Mouse (Mus musculus) stomach, embryonic 16.5 days (tissue): ENCODE measurements around the gene Mroh2a. TPM values are rescaled to one million over a fixed set of nuclear protein-coding genes. Genes with fewer than 3 reads are reported as not detected.
A peak's percentile ranks its signal among the peaks of the same experiment; 100 is the strongest.

Experiments
- ATAC-seq: fragments of 200-750 bp; cut with Nextera tagmentation; 2 replicates; pipeline ENCODE4 v1.8.0; 2017; ENCODE audit warnings: moderate number of reproducible peaks, moderate TSS enrichment; ENCODE audit not compliant: insufficient read depth, low FRiP score
- H3K27ac ChIP-seq: fragments of 300-500 bp; sonication (generic); 2 replicates; pipeline ENCODE4 v1.5.1; 2014; ENCODE audit warnings: low read length
- H3K27me3 ChIP-seq: fragments of 300-500 bp; sonication (generic); 2 replicates; pipeline ENCODE4 v1.6.1; 2014; ENCODE audit warnings: low read length, control low read depth, mixed read lengths; ENCODE audit not compliant: control insufficient read depth, insufficient read depth
- H3K36me3 ChIP-seq: fragments of 300-500 bp; sonication (generic); 2 replicates; pipeline ENCODE4 v1.6.1; 2014; ENCODE audit warnings: low read length; ENCODE audit not compliant: control insufficient read depth, insufficient read depth
- H3K4me1 ChIP-seq: fragments of 300-500 bp; sonication (generic); 2 replicates; pipeline ENCODE4 v1.6.1; 2014; ENCODE audit warnings: low read length, control low read depth, mixed read lengths; ENCODE audit not compliant: control insufficient read depth, insufficient read depth
- H3K4me2 ChIP-seq: fragments of 300-500 bp; sonication (generic); 2 replicates; pipeline ENCODE4 v1.6.1; 2014; ENCODE audit warnings: low read depth, low read length, mixed read lengths
- H3K4me3 ChIP-seq: fragments of 300-500 bp; sonication (generic); replicated peaks from 2 replicates; pipeline ENCODE4 v1.5.1; 2014; ENCODE audit warnings: mild to moderate bottlenecking, low read length
- H3K9ac ChIP-seq: fragments of 300-500 bp; sonication (generic); 2 replicates; pipeline ENCODE4 v1.6.1; 2014; ENCODE audit warnings: low read length
- H3K9me3 ChIP-seq: fragments of 300-500 bp; sonication (generic); replicated peaks from 2 replicates; pipeline ENCODE4 v1.6.1; 2016; ENCODE audit warnings: low read length, control low read depth; ENCODE audit not compliant: control insufficient read depth
- WGBS: fragments of 180-500 bp; shearing (Covaris S2); extraction: QIAGEN DNeasy Blood & Tissue Kit; methylation state at CpG from one replicate; pipeline ENCODE4 v1.1.7; 2014; 5-methylcytosine and 5-hydroxymethylcytosine counted together
- polyA plus RNA-seq: library from polyadenylated mRNA; unstranded; fragments of >200 nt; fragmentation: Nextera tagmentation; extraction: Ambion mirVana; gene quantifications from 2 replicates; pipeline ENCODE4 v1.2.1, GENCODE M21; 2015

The Mroh2a gene
- polyA plus RNA-seq, 1 experiment from 2014 or later, result 1.6 TPM

DNA sequence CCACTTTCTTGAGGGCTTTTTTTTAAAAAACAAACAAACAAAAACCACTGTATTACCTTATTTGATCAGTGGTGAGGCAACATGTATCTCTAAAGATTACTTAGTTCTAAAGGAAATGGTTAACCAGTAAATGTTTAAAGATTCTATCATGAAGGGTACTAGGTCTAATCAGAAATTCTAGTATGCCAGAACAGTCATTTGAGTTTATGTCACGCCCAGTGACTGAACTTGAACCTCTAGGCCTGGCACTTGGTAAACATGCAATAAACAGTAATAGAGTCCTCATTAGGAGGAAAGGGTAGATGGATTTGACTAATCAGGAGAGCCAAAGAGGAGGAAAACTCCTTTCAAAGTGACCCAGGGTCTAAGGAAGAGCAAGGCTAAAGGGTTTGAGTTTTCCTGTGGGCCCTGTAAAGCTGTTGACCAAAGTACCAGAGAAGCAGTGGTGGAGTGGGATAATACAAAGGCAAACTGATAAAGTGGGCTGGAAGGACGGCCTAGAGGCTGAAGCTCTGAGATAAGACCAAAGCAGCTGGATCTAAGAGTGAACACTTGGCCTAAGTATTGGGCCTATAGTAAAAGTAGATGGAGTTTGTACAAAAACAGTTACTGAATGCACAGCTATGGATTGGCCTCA is 19.8 kb upstream of the Mroh2a start:
- no peaks in the 10 kb centered on the region for H3K36me3 ChIP-seq
- no peak overlapping the region for H3K9ac ChIP-seq
- ATAC-seq, result no peak
- WGBS, result 71% methylated on average over 2 of the region's 2 CpGs
- no peak overlapping the region for H3K4me3 ChIP-seq
- no peak overlapping the region for H3K27ac ChIP-seq
- peaks cover 6% of the 10 kb centered on the region; the same call in 1 of the 2 replicates for H3K4me1 ChIP-seq
- H3K27me3 ChIP-seq, result no peaks in the 10 kb centered on the region
- H3K4me2 ChIP-seq, result no peak overlapping the region
- H3K9me3 ChIP-seq, result peaks cover 7% of the 10 kb centered on the region

DNA sequence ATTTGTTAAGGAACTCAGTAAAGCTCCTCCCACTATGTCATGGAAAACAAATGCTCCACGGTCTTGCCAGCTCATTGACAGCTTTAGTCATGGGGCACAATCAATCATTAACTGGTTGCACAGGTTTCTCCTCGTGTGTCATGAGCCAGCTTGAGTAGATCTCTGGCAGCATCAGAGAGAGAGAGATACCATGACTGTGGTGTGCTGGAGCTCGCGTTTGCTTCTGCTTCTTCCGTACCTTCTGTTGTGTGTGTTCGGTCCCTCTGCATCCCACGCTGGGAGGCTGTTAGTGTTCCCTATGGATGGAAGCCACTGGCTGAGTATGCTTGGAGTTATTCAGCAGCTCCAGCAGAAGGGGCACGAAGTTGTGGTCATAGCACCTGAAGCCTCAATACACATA is 15.0 kb upstream of the Mroh2a start, which contains the start of gene Ugt1a1:
Ugt1a1 (plus strand) TSS at position 148 of the 400 bp plus-strand sequence.
- ATAC-seq, result peak; percentile 12
- H3K9ac ChIP-seq, result no peak within 1 kb of the TSS
- no peaks in the 10 kb centered on the region for H3K4me1 ChIP-seq
- H3K36me3 ChIP-seq, result no peaks in the 10 kb centered on the region
- H3K27me3 ChIP-seq, result no peaks in the 10 kb centered on the region
- no peak within 1 kb of the TSS for H3K4me3 ChIP-seq
- H3K9me3 ChIP-seq, result peaks cover 49% of the 10 kb centered on the region
- WGBS, result 64% methylated on average over 8 of the region's 8 CpGs
- no peak within 1 kb of the TSS for H3K4me2 ChIP-seq
- no peak within 1 kb of the TSS for H3K27ac ChIP-seq

DNA sequence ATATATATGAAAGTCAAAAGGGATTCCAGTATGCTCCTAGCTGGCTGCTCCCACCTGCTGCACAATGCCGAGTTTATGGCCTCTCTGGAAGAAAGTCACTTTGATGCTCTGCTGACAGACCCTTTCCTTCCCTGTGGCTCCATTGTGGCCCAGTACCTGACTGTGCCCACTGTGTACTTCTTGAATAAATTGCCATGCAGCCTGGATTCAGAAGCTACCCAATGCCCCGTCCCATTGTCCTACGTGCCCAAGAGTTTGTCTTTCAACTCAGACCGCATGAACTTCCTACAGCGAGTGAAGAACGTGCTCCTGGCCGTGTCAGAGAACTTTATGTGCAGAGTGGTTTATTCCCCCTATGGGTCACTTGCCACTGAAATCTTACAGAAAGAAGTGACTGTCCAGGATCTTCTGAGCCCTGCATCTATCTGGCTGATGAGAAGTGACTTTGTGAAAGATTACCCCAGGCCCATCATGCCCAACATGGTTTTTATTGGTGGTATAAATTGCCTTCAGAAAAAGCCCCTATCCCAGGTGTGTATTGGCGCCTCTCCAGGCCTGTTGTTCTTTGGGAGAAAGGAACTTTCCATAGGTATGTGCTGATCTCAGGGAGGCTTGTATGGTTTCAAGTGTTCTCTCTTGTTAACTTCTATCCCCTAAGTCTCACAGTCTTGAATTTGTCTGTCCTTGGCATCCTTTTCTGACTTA is 14.3 kb upstream of the Mroh2a start:
- Histone ChIP-seq H3K9ac (no peak overlapping the region), H3K27me3 (no peaks in the 10 kb centered on the region), H3K36me3 (no peaks in the 10 kb centered on the region), H3K4me2 (no peak overlapping the region), H3K27ac (no peak overlapping the region), H3K9me3 (peaks cover 56% of the 10 kb centered on the region), H3K4me1 (no peaks in the 10 kb centered on the region), H3K4me3 (no peak overlapping the region)
- ATAC-seq, result 0 out of 2 replicates have a peak, but pooled peaks have one; percentile 15
- WGBS, result 60% methylated on average over 8 of the region's 8 CpGs

DNA sequence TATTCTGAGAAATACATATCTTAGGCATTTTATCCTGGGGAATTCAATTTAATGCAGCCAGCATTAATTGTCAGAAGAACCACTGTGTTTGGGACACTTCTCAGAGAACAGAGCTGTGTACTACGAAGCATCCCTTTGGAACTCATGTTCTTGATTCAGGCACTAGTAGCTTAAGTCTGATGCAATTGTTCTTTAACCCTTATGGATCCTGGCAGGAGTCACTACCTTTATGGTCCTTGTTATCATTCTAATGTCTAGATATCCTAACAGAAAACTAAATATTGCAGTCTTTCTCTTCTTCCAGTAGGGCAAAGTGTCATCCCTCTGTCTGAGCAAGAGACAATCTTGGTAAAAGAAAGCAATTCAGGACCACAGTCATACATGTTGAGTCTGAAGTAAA is 13.7 kb upstream of the Mroh2a start:
- H3K27ac ChIP-seq, result no peak overlapping the region
- H3K36me3 ChIP-seq, result no peaks in the 10 kb centered on the region
- no peaks in the 10 kb centered on the region for H3K4me1 ChIP-seq
- H3K27me3 ChIP-seq, result no peaks in the 10 kb centered on the region
- WGBS, result 78% methylated on average over 1 of the region's 1 CpGs
- no peak overlapping the region for H3K9ac ChIP-seq
- H3K4me2 ChIP-seq, result no peak overlapping the region
- no peak for ATAC-seq
- peaks cover 58% of the 10 kb centered on the region for H3K9me3 ChIP-seq
- no peak overlapping the region for H3K4me3 ChIP-seq

DNA sequence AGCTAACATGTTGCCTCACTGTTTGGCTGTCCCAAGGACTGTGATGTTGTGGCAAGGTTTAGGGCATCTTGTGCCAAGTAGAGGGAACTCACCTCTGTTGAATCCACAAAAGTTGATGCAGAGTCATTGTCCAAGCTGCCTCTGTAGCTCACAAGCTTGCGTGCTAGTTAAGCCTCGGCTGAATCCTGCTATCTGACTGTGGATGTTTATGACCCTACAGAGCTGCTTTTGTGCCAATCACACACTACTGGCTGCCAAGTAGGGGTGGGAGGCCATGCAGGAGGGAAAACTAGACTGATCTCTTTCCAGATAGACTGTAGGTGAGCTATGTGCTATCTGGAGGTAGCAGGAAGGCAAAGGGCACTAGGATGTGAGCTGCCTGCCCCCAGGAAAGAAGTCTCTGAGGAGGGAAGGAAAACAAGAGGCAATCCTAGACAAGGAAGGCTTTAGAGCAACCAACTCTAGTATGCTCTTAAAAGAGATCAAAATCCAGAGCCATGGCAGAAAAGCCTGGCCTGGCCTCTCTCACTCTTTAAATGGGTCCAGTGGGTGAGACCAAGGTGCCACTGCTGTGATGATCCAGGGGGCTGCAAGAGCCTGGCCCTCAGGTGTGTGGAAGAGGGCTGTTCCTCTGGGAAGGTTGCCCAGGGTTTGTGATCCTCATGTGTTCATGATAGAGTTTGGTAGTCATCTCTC is 12.9 kb upstream of the Mroh2a start:
- Histone ChIP-seq H3K27me3 (no peaks in the 10 kb centered on the region), H3K4me1 (no peaks in the 10 kb centered on the region), H3K4me2 (no peak overlapping the region), H3K9ac (no peak overlapping the region), H3K4me3 (no peak overlapping the region), H3K27ac (no peak overlapping the region), H3K36me3 (no peaks in the 10 kb centered on the region), H3K9me3 (peaks cover 58% of the 10 kb centered on the region)
- 81% methylated on average over 2 of the region's 2 CpGs for WGBS
- peak; percentile 18; the same call in 1 of the 2 replicates for ATAC-seq

DNA sequence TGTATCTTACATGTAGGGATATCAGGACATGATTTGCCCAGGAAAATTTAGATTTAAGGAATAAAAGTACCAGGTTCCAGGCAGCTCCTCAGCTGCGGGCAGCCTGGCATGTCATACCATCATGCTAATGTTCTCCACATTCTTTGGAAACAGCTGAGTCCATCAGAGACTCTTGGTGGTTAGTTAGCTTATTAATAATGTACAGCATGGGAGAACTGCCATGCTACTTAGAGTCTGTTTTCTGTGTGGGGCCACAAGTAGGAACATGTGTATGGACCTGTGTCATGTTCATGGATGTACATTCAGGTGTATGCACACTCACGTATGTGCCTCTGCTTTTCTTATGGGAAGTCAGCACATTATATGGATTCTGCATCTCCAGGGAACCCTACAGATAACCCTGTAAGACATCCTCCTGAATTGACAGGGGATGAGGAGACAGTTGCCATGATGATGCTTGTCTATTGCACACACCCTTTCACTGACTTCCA is 12.3 kb upstream of the Mroh2a start:
- Histone ChIP-seq H3K9me3 (peaks cover 58% of the 10 kb centered on the region), H3K4me3 (no peak overlapping the region), H3K9ac (no peak overlapping the region), H3K27ac (no peak overlapping the region), H3K27me3 (no peaks in the 10 kb centered on the region), H3K4me2 (no peak overlapping the region), H3K4me1 (no peaks in the 10 kb centered on the region), H3K36me3 (no peaks in the 10 kb centered on the region)
- WGBS, result 77% methylated on average over 2 of the region's 2 CpGs
- ATAC-seq, result no peak

DNA sequence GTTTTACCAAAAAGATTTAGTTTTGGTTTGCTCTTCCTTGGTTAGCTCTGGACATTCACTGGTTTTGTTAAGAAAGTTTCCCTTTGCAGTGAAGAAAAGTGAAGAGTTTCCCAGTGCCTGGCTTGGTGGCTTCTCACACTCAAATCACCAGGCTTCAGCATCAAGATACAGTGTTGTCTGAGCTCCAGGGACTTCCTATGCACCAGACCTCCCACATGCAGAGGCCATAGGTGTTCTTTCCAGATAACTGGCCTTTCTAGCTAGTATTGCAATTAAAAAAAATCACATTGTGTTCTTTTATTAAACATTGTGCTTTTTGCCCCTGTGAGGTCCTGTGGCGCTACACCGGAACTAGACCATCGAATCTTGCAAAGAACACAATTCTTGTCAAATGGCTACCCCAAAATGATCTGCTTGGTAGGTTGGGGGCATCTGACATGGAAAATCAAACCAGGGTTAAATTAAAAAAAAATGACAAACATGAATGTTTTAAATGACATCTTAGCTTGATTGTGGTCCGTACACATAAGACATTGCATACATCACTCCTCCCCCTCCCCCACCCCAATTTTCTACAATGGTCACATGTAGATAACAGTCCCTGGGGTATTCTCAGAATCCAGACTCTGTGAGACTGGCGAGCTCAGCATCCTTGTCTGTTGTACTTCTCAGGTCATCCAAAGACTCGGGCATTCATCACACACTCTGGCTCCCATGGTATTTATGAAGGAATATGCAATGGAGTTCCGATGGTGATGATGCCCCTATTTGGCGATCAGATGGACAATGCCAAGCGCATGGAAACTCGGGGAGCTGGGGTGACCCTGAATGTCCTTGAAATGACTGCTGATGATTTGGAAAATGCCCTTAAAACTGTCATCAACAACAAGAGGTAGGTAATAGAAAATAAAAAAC is 11.1 kb upstream of the Mroh2a start:
- ATAC-seq, result no peak
- no peak overlapping the region for H3K9ac ChIP-seq
- H3K27ac ChIP-seq, result no peak overlapping the region
- H3K36me3 ChIP-seq, result no peaks in the 10 kb centered on the region
- H3K4me2 ChIP-seq, result no peak overlapping the region
- peaks cover 58% of the 10 kb centered on the region for H3K9me3 ChIP-seq
- no peaks in the 10 kb centered on the region for H3K4me1 ChIP-seq
- no peaks in the 10 kb centered on the region for H3K27me3 ChIP-seq
- H3K4me3 ChIP-seq, result no peak overlapping the region
- WGBS, result 70% methylated on average over 10 of the region's 10 CpGs

DNA sequence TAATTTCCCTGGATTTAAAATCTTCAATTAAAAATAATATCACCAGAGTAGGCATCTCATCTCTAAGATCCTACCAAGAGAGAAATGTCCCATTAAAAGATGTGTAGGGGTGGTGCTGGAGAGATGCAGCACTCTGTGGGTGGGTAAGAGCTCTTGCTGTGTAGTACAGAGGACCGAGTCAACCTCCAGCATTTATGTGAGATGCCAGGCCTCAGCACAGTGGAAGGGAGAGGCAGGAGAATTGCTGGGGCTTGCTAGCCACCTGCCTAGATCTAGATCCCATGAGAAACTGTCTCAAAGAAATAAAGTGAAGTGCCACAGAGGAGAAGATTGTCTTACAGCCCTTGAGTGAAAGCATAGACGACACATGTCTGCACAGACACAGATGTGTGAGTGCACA is 10.2 kb upstream of the Mroh2a start:
- Histone ChIP-seq H3K9ac (no peak overlapping the region), H3K4me2 (no peak overlapping the region), H3K4me3 (no peak overlapping the region), H3K27ac (no peak overlapping the region), H3K4me1 (no peaks in the 10 kb centered on the region), H3K27me3 (no peaks in the 10 kb centered on the region), H3K9me3 (peaks cover 55% of the 10 kb centered on the region), H3K36me3 (no peaks in the 10 kb centered on the region)
- WGBS, result 56% methylated on average over 2 of the region's 2 CpGs
- ATAC-seq, result no peak
